Mouse (Mus musculus): ENCODE results near the gene Foxp4. TPM values are rescaled to one million over a fixed set of nuclear protein-coding genes. Genes with fewer than 3 reads are reported as not detected.

Foxp4 gene
- polyA plus RNA-seq, 1 experiment from 2014 or later: 18.0 TPM

DNA sequence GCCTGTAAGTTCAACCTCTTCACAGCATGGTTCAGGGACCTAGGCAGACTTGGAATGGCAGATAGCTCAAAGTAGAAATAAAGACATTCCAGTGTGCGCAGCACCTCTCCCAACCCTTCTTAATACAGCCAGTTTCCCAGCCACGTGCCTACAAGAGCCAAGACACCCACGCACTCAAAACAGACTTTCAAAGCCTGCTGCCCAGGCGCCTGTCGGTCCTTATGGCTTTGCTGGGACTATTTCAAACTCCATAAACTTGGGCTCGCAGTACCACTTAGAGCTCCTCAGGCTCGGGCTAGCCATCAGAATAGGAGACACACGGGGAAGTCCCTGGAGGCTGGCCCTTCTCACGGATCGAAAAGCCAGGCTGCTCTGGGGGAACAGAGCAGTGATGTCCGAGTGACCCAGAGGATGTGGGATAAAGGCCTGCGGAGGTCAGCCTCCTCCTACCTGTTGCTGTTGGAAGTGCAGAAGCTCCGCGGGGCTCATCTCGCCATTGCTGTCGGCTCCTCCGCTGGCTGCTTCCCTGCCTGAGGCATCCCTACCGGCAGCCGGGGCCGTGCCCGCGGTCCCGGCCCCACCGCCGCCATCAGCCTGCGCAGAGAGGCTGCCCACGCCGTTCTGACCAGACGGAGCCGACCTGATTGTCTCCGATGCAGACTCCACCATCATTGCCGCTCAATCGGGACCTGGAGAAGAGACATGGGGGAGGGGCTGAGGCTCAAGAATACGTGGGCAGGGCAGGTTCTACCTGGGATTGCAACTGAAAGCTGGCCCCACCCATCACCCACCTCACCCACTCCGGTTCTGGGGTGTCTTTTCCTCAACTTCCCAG is 20.4 kb downstream of the Foxp4 start:
- Histone ChIP-seq H3K4me1 (peaks cover 86% of the 10 kb centered on the region), H3K27ac (peak overlapping the region; percentile 65), H3K4me3 (peak overlapping the region; percentile 35), H3K27me3 (ENCODE audit: poor library complexity, severe bottlenecking) (peaks cover 72% of the 10 kb centered on the region), H3K9me3 (no peaks in the 10 kb centered on the region), H3K36me3 (replicated peaks) (peaks cover 48% of the 10 kb centered on the region)
- 23% methylated on average over 35 of the region's 35 CpGs for WGBS
- DNase-seq (ENCODE audit: extremely low spot score, low spot score): no peak

DNA sequence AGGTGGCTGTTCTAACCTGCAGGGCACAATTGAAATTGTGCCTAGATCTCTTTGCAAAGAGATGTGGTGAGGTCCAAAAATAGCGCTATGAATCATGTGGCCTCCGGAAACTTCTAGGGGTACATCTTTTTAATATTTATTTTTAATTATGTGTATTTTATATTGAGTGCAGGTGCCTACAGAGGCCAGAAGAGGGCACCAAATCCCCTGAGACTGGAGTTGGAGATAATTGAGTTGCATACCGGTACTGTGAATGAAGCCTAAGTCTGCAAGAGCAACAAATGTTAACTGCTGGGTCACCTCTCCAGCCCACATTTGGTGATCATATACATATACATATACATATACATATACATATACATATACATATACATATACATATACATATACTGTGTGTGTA is 22.7 kb downstream of the Foxp4 start:
- no peak for DNase-seq (ENCODE audit: extremely low spot score, low spot score)
- peaks cover 54% of the 10 kb centered on the region for H3K36me3 ChIP-seq (replicated peaks)
- 77% methylated on average over 3 of the region's 3 CpGs for WGBS

DNA sequence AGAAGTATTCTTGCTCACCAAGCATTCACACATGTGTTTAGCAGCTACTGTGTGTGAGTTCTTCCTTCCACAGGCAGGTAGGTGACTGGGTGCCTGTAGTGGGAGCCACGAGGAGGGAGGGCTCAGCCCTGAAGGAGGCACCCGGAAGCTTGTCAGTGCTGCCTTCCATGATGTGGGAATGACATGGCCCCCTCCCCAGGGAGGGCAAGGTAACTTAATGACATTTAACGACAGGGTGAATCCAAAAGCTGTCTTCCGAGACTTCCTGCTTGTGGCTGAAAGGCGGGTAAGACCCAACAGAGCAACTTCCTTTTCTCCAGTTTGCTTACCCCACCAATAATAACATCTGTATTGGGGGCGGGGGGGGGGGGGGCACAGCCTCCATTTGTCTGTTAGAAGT is 23.7 kb downstream of the Foxp4 start:
- no peak for DNase-seq (ENCODE audit: extremely low spot score, low spot score)
- Histone ChIP-seq H3K27me3 (ENCODE audit: poor library complexity, severe bottlenecking) (peaks cover 38% of the 10 kb centered on the region), H3K27ac (peak overlapping the region; percentile 89; the same call in 1 of the 2 replicates), H3K4me1 (peaks cover 82% of the 10 kb centered on the region), H3K4me3 (no peak overlapping the region), H3K36me3 (replicated peaks) (peaks cover 63% of the 10 kb centered on the region), H3K9me3 (no peaks in the 10 kb centered on the region)
- 51% methylated on average over 6 of the region's 6 CpGs for WGBS

More for the DNA sequence above, 22.7 kb downstream of the Foxp4 start:
- no peak overlapping the region for H3K27ac ChIP-seq
- no peaks in the 10 kb centered on the region for H3K9me3 ChIP-seq
- peaks cover 49% of the 10 kb centered on the region for H3K27me3 ChIP-seq (ENCODE audit: poor library complexity, severe bottlenecking)
- H3K4me1 ChIP-seq: peaks cover 86% of the 10 kb centered on the region
- no peak overlapping the region for H3K4me3 ChIP-seq

DNA sequence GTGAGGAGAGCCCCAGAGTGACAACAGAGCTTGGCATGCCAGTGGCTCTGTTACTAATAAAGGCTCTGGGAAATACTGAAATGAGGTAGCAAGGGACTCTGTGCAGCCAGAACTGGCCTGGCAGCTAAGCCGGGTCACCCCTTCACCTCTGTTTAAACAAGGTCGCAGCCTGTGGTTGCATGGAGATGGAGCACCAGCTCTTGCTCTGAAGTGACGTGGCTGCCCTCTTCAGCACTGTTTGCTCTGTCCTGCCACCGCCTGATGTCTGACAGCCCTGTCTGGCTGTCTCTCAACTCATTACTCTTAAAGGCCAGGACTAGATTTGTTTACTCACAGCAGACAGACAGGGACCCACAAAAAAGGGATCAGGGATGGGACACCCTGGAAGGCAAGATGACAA is 25.3 kb downstream of the Foxp4 start:
- Histone ChIP-seq H3K36me3 (replicated peaks) (peaks cover 74% of the 10 kb centered on the region), H3K9me3 (no peaks in the 10 kb centered on the region; the same call in 1 of the 2 replicates), H3K27me3 (ENCODE audit: poor library complexity, severe bottlenecking) (peaks cover 23% of the 10 kb centered on the region), H3K4me1 (peaks cover 71% of the 10 kb centered on the region), H3K4me3 (peak overlapping the region; percentile 39), H3K27ac (peak overlapping the region; percentile 89)
- no peak for DNase-seq (ENCODE audit: extremely low spot score, low spot score)
- WGBS: 7% methylated on average over 4 of the region's 4 CpGs

DNA sequence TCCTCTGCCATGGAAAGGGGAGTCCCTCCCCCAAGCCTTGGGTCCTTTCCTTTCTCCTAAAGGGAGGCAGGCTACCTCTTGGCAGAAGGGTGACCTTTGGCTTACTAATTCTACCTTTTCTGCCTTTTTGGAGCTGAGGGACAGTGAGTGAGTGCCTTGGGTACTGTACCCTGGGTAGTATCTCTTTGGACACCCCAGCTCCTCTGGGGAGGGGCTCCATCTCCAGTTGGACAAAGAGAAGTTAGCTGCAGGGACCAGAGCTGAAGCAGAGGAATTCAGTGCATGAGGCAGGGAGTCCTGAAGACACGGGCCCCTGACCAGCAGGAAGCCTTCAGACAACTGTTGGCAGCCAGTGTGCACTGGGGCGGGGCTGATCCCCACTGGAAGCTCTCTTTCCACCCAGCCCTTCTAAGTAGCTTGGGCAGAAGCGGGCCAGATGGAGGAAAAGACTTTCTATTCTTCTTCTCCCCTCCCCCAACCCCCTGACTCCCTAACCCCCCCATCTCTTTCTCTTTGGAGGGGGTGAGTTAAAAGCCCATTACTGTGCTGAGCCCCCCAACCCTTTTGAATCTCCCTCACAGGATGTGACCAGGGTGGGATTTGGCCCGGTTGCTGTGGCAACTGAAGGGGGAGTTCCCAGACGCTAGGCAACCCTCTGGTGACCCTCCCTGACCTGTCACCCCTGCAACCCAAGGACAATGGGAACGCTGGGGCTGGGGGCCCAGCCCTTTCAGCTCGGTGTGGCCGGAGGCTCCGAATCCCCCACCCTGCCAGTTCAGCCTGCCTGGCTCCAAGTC is 26.3 kb downstream of the Foxp4 start:
- peak; percentile 92 for DNase-seq (ENCODE audit: extremely low spot score, low spot score)
- peaks cover 63% of the 10 kb centered on the region for H3K4me1 ChIP-seq

DNA sequence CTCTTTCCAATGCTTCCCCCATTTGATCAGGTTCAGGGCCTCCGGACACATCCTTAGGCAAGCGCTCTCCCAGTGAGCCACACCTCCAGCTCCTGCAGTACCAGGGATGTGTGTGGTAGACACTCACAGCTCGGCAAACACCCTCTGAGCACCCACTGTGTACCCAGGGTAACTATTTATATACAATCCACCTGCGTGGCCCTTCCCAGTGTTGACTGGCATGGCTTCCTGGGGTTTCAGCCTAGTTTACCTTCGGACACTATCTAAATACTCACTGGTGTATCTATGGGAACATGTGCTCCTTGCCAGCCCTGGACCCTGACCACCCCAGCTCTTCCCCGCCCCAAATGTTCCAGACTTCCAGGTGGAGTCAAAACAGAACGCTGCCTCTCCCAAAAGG is 34.7 kb downstream of the Foxp4 start:
- H3K27ac ChIP-seq: peak overlapping the region; percentile 87; the same call in 1 of the 2 replicates
- H3K27me3 ChIP-seq (ENCODE audit: poor library complexity, severe bottlenecking): peaks cover 7% of the 10 kb centered on the region; the same call in 1 of the 2 replicates
- WGBS: 68% methylated on average over 7 of the region's 7 CpGs
- peaks cover 69% of the 10 kb centered on the region for H3K4me1 ChIP-seq
- H3K36me3 ChIP-seq (replicated peaks): peaks cover 72% of the 10 kb centered on the region
- DNase-seq (ENCODE audit: extremely low spot score, low spot score): no peak
- H3K9me3 ChIP-seq: no peaks in the 10 kb centered on the region; the same call in 1 of the 2 replicates
- H3K4me3 ChIP-seq: no peak overlapping the region

More for the DNA sequence above, 26.3 kb downstream of the Foxp4 start:
- 1% methylated on average over 9 of the region's 9 CpGs for WGBS
- peaks cover 13% of the 10 kb centered on the region for H3K27me3 ChIP-seq (ENCODE audit: poor library complexity, severe bottlenecking)
- H3K4me3 ChIP-seq: peak overlapping the region; percentile 39
- no peaks in the 10 kb centered on the region; the same call in 1 of the 2 replicates for H3K9me3 ChIP-seq
- H3K36me3 ChIP-seq (replicated peaks): peaks cover 73% of the 10 kb centered on the region
- peak overlapping the region; percentile 89 for H3K27ac ChIP-seq

DNA sequence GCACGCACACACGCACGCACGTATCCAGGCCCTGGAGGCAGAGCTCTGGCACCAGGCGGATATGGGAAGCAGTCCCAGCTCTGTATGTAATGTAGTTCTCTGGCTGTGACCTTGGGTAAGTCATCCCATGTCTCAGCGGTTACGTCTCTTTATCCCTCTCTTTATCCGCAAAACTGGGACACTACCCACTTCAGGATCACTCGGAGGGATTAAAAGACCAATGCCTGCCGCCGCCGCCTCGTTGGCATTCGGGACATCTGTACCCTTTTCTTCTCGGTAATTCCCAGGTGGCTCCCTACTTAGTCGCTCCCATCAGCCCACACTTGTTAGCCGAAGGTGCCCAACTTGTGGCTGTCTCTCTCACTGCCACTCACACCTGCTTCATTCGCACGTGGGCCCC is 35.2 kb downstream of the Foxp4 start:
- Histone ChIP-seq H3K36me3 (replicated peaks) (peaks cover 72% of the 10 kb centered on the region), H3K4me3 (no peak overlapping the region), H3K27me3 (ENCODE audit: poor library complexity, severe bottlenecking) (peaks cover 7% of the 10 kb centered on the region; the same call in 1 of the 2 replicates), H3K27ac (peak overlapping the region; percentile 87), H3K9me3 (no peaks in the 10 kb centered on the region; the same call in 1 of the 2 replicates), H3K4me1 (peaks cover 69% of the 10 kb centered on the region)
- no peak for DNase-seq (ENCODE audit: extremely low spot score, low spot score)
- WGBS: 38% methylated on average over 19 of the region's 19 CpGs

DNA sequence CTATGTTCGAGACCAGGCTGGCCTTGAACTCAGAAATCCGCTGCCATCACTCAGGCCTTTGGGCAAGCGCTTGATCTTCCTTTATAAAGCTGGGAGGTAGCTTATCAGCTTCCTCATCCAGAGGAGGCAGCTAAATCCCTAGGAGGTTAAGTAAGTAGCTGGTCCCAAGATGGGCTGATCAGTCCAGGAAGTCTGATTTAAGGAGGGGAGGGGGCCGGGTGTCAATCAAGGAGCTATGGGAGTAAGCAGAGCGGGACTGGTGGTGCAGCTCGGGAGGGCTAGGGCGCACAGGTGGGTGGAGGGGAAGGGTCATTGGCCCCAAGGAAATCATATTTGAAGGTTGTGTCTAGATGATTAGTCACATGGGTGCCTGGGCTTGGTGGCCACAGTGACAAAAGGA is 35.8 kb downstream of the Foxp4 start:
- Histone ChIP-seq H3K27ac (peak overlapping the region; percentile 87), H3K27me3 (ENCODE audit: poor library complexity, severe bottlenecking) (peaks cover 7% of the 10 kb centered on the region; the same call in 1 of the 2 replicates), H3K9me3 (no peaks in the 10 kb centered on the region; the same call in 1 of the 2 replicates), H3K36me3 (replicated peaks) (peaks cover 72% of the 10 kb centered on the region), H3K4me3 (no peak overlapping the region), H3K4me1 (peaks cover 69% of the 10 kb centered on the region)
- no peak for DNase-seq (ENCODE audit: extremely low spot score, low spot score)
- 67% methylated on average over 7 of the region's 7 CpGs for WGBS

DNA sequence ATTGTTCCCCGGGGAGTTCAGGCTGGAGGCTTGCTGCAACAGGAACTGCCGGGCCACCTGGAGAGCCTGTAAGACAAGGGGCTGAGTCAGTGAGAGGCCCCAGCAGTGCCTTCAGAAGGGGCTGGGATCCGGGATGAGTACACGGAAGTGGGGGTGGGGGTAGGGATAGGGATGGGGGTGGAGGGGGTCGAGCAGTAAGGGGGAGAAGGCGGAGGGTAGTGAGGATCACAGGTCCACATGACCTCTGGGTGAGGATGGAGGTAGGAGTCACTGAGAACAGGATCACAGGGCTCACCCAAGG is 36.3 kb downstream of the Foxp4 start:
- Histone ChIP-seq H3K27ac (peak overlapping the region; percentile 87), H3K4me1 (peaks cover 71% of the 10 kb centered on the region), H3K9me3 (no peaks in the 10 kb centered on the region), H3K27me3 (ENCODE audit: poor library complexity, severe bottlenecking) (peaks cover 7% of the 10 kb centered on the region; the same call in 1 of the 2 replicates), H3K4me3 (peak overlapping the region; percentile 29), H3K36me3 (replicated peaks) (peaks cover 74% of the 10 kb centered on the region)
- WGBS: 10% methylated on average over 6 of the region's 6 CpGs
- DNase-seq (ENCODE audit: extremely low spot score, low spot score): no peak

DNA sequence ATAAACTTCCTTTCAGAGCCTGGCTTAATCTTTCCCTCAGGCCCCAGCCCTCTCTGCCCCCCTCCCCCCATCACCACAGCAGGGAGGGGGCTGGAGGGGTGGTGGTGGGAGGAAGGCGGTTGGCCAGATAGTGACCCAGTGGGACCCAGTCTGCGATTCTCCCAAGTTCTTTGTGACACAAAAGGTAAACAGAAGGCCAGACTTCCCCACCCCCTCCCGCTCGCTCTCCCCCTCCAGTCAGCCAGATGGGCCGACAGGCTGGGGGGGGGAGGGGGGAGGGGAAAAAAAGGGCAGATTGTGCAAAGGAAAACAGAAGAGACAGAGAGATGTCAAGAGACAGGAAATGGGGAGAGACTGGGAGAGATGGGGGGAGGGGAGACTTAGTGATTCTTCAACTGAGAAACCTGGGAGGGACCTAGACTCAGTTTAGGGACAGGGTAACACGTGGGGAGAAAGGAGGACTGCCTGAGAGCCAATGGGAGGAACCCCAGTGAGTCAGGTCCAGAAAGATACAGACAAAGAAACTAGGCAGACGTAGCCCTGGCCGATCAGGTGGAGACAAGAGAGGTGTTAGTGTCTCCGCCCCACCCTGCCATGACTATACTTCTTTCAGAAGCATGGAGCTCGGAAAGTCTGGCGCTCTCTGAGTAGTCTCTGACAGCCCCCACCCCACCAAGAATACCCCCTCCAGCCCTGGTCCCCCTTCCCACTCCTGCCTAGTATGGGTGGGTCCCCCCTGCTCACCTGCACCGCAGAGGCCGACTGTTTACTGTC is 36.9 kb downstream of the Foxp4 start:
- 11% methylated on average over 13 of the region's 13 CpGs for WGBS
- peaks cover 76% of the 10 kb centered on the region for H3K4me1 ChIP-seq

DNA sequence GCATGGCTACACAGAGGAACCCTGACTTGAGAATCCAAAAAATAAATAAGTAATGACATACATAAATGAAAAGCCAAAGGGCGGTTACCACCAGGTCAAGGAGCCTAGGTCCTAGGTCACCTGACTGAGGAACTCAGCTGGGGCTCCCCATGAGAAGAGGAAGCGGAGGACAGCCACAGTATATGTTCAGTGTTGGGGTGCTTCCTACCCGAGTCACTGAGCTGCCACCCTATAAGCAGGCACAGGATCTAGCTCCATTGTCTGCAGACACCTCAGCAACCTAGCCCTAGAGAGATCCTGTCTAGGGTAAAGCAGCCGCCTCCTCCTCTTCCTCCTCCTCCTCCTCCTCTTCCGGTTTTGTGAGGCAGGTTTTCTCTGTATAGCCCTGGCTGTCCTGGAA is 41.3 kb downstream of the Foxp4 start:
- Histone ChIP-seq H3K36me3 (replicated peaks) (peaks cover 88% of the 10 kb centered on the region), H3K27me3 (ENCODE audit: poor library complexity, severe bottlenecking) (peaks cover 38% of the 10 kb centered on the region), H3K4me1 (peaks cover 82% of the 10 kb centered on the region), H3K4me3 (no peak overlapping the region), H3K9me3 (no peaks in the 10 kb centered on the region), H3K27ac (no peak overlapping the region)
- WGBS: 89% methylated on average over 5 of the region's 5 CpGs
- no peak for DNase-seq (ENCODE audit: extremely low spot score, low spot score)

More for the DNA sequence above, 36.9 kb downstream of the Foxp4 start:
- Histone ChIP-seq H3K9me3 (no peaks in the 10 kb centered on the region), H3K27me3 (ENCODE audit: poor library complexity, severe bottlenecking) (peaks cover 7% of the 10 kb centered on the region; the same call in 1 of the 2 replicates), H3K36me3 (replicated peaks) (peaks cover 74% of the 10 kb centered on the region), H3K27ac (peak overlapping the region; percentile 87), H3K4me3 (peak overlapping the region; percentile 29)
- peak; percentile 56 for DNase-seq (ENCODE audit: extremely low spot score, low spot score)

DNA sequence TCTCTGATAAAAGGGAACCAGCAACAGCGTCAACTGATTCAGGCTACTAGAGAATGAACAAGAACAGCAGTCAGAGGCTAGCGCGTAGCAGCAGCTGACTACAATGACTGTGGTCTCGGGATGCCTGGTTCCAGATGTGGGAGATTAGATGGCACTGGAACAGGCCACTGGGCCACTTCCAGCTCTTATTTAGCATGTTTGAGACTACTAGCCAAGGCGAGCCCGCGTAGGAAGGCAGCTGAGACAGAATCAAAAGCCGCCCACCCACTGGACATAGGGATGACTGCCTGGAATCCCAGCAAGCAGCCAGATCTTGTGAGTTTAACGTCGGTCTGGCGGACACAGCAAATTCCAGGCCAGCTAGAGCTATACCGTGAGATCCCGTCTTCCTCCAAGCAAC is 43.1 kb downstream of the Foxp4 start:
- WGBS: 67% methylated on average over 13 of the region's 13 CpGs
- H3K4me1 ChIP-seq: peaks cover 82% of the 10 kb centered on the region
- peaks cover 93% of the 10 kb centered on the region for H3K36me3 ChIP-seq (replicated peaks)
- no peak for DNase-seq (ENCODE audit: extremely low spot score, low spot score)
- peak overlapping the region; percentile 36 for H3K27ac ChIP-seq
- H3K4me3 ChIP-seq: no peak overlapping the region
- H3K27me3 ChIP-seq (ENCODE audit: poor library complexity, severe bottlenecking): peaks cover 49% of the 10 kb centered on the region
- no peaks in the 10 kb centered on the region for H3K9me3 ChIP-seq

Measured in forebrain, embryonic 10.5 days (tissue).